Mouse (Mus musculus): ENCODE data around the gene Mob2. TPM values are rescaled to one million over a fixed set of nuclear protein-coding genes. Genes with fewer than 3 reads are reported as not detected.

Mob2 gene
- polyA plus RNA-seq, 1 experiment from 2014 or later: 68.0 TPM

DNA sequence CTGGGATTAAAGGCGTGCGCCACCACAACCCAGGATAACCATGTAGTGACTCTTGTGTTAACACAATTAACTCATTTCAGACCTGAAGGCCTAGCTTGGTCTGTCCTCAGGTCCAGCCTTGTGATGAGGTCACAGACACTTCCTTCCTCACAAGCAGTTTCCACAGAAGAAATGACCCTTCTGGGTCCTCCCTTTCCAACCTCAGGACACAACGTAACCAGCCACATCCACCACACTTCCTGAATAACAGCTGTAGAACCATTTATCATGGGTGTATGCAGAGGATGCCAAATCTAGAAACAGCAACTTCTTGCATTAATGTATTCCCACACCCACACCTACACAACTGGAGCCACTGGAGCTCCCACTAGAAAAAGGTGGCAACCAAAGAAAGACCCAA is 20.1 kb downstream of the Mob2 start:
- 91% methylated on average over 3 of the region's 3 CpGs for WGBS
- no peaks in the 10 kb centered on the region for H3K9me3 ChIP-seq
- H3K4me1 ChIP-seq: peaks cover 9% of the 10 kb centered on the region; the same call in 1 of the 2 replicates
- H3K27ac ChIP-seq (replicated peaks): no peak overlapping the region
- H3K36me3 ChIP-seq (replicated peaks): 0 out of 2 replicates have a peak, but pooled peaks cover 5% of the 10 kb centered on the region
- H3K4me3 ChIP-seq: no peak overlapping the region
- DNase-seq (ENCODE audit: low spot score): no peak
- no peaks in the 10 kb centered on the region for H3K27me3 ChIP-seq (replicated peaks; ENCODE audit: low read depth, poor library complexity, severe bottlenecking)

DNA sequence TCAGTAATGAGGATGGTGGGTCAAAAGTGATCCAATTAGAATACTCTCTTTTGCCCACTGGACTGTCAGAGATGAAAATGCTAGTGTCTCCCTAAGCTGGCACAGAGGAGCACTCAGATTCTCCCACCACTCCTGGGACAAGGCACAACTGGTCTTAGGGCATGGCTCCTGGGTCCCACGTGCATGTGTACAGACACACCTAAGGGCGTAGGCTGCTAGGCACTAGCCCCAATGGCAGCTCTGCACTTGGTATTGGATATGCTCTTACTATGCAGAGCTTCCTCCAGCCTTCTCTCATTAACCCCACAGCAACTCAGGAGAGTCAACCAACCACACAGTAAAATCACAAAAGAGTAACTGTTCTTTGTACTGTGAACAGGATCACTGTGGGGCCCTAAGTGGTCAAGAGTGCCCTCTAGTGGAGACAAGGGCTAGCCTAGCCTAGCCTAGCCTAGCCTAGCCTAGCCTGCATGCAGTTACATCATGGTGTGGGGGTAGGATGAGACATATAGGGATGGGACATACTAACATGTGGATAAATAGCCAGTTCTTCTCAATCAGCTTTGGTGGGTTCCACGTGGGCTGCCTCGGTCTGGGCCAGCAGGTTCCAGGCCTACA is 23.2 kb downstream of the Mob2 start:
- Histone ChIP-seq H3K9me3 (no peaks in the 10 kb centered on the region), H3K4me1 (0 out of 2 replicates have a peak, but pooled peaks cover 3% of the 10 kb centered on the region), H3K27ac (replicated peaks) (no peak overlapping the region), H3K36me3 (replicated peaks) (no peaks in the 10 kb centered on the region), H3K4me3 (no peak overlapping the region), H3K27me3 (replicated peaks; ENCODE audit: low read depth, poor library complexity, severe bottlenecking) (no peaks in the 10 kb centered on the region)
- 71% methylated on average over 4 of the region's 4 CpGs for WGBS
- peak; percentile 40 for DNase-seq (ENCODE audit: low spot score)

DNA sequence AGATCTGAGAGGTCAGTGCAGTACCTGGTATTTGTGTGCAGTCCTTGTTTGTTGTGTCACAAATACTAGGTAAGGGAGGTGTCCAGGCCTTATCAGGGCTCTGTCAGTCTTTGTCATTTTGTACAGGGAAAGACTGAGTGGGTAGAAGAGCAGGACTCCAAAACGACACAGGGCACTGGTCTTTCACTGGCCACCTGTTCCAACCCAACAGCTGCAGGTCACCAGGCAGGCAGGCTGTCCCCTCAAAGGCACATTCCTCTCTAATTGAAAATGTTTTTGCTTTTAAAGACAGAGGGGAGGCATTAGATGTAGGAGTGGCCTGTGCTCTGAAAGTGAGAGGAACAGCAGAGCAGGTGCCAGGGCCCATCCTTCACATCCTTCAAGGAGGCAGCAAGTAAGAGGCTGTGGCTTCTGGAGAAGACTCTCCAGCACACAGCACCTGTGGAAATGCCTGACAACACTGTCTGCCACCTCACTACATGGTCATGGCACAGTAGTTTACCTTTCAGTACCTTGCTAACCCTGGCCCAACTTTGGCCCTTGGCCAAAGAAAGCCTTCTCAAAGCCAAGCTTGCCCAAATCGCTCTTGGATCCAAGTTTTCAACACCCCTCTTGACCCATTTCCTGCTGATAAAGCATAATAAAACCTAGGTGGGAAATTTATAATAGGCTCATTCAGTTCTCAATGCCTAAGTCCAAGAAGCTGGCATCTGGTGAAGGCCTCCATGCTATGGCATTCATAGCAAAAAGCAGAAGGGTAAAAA is 25.6 kb downstream of the Mob2 start:
- 73% methylated on average over 2 of the region's 2 CpGs for WGBS

DNA sequence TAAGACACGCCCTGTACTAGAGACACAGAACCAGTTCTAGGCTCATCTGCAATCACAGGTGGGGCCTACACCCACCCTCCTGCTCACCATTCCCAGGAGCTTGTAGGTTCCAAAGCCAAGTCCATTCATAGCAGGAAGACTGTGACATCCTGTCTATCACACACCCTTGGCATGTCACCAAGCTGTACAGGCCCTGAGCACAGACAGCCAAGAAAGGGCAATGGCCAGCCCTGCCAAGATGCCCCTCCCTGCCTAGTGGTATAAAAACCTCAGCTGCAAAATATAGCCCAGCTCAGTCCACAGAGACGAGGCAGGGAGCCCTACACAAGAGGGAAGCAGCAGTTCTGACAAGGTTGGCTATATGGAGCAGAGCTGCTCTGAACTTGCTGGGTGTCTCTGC is 26.7 kb downstream of the Mob2 start:
- WGBS: 87% methylated on average over 2 of the region's 2 CpGs
- DNase-seq (ENCODE audit: low spot score): no peak
- 0 out of 2 replicates have a peak, but pooled peaks cover 3% of the 10 kb centered on the region for H3K4me1 ChIP-seq
- no peaks in the 10 kb centered on the region for H3K27me3 ChIP-seq (replicated peaks; ENCODE audit: low read depth, poor library complexity, severe bottlenecking)
- H3K27ac ChIP-seq (replicated peaks): no peak overlapping the region
- H3K4me3 ChIP-seq: no peak overlapping the region
- no peaks in the 10 kb centered on the region; the same call in 1 of the 2 replicates for H3K36me3 ChIP-seq (replicated peaks)
- H3K9me3 ChIP-seq: no peaks in the 10 kb centered on the region

More for the DNA sequence above, 25.6 kb downstream of the Mob2 start:
- Histone ChIP-seq H3K9me3 (no peaks in the 10 kb centered on the region), H3K27me3 (replicated peaks; ENCODE audit: low read depth, poor library complexity, severe bottlenecking) (no peaks in the 10 kb centered on the region), H3K4me1 (0 out of 2 replicates have a peak, but pooled peaks cover 3% of the 10 kb centered on the region), H3K27ac (replicated peaks) (no peak overlapping the region), H3K4me3 (no peak overlapping the region), H3K36me3 (replicated peaks) (no peaks in the 10 kb centered on the region; the same call in 1 of the 2 replicates)
- DNase-seq (ENCODE audit: low spot score): no peak

DNA sequence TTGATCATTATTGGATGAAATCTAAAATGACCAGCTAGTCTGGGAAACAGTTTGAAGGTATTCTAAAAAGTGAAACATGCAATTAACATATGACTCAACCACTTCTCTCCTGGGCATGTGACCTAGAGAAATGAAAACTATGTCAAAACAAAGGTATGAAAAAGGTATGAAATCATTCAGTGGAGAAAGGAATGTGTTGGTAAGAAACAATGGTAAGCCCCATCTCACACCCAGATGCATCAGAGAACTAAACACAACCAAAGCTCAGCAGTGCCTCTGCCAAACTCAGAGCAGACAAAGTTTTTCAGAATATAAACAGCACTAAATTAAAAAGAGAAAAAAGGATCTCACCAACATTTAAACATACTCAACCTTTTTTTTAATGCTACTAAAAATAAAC is 30.8 kb downstream of the Mob2 start:
- no peak overlapping the region for H3K4me3 ChIP-seq
- no peaks in the 10 kb centered on the region for H3K27me3 ChIP-seq (replicated peaks; ENCODE audit: low read depth, poor library complexity, severe bottlenecking)
- no peak overlapping the region for H3K27ac ChIP-seq (replicated peaks)
- H3K9me3 ChIP-seq: no peaks in the 10 kb centered on the region
- H3K36me3 ChIP-seq (replicated peaks): no peaks in the 10 kb centered on the region; the same call in 1 of the 2 replicates
- H3K4me1 ChIP-seq: peaks cover 12% of the 10 kb centered on the region
- DNase-seq (ENCODE audit: low spot score): no peak

DNA sequence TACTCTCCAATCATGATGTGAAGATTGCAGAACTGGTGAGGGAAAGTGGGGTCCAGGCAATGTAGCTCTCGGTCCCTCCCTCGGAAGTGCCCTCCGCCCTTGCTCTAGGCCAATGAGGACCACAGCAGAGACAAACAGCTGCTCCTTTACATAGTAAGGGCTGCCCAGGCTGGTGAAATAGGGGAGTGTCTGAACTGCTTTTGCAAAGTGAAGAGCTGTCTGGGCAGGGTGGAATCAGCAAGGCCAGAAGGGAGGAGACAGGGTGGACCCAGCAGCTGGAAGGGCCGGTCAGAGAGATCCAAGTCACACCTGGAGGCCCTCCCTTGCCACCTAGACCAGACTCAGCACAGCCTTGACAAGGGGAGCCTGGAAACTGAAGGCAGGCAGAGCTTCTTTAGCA is 34.9 kb downstream of the Mob2 start:
- WGBS: 82% methylated on average over 4 of the region's 4 CpGs
- Histone ChIP-seq H3K4me1 (peaks cover 18% of the 10 kb centered on the region), H3K4me3 (no peak overlapping the region), H3K36me3 (replicated peaks) (no peaks in the 10 kb centered on the region; the same call in 1 of the 2 replicates), H3K27me3 (replicated peaks; ENCODE audit: low read depth, poor library complexity, severe bottlenecking) (no peaks in the 10 kb centered on the region), H3K9me3 (no peaks in the 10 kb centered on the region), H3K27ac (replicated peaks) (no peak overlapping the region)
- no peak for DNase-seq (ENCODE audit: low spot score)

DNA sequence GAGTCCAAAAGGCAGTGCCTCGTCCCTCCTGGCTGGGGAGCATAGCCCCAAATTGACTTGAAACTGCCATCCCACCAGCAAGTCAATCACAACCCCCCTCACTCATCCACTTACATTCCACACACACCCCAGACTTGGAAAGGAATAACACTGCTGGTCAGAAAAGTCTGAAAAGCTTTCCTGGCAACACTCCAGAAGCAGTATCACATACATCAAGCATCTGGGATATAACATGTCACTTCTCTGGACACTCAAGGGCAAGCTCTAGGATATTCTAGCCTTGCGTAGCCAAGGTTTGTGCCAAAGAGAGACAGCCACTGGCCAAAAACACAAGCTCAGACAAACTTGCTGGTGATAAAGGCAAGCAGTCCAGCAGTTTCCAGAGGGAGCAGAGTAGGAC is 35.7 kb downstream of the Mob2 start:
- H3K4me3 ChIP-seq: no peak overlapping the region
- H3K9me3 ChIP-seq: no peaks in the 10 kb centered on the region
- DNase-seq (ENCODE audit: low spot score): no peak
- no peaks in the 10 kb centered on the region; the same call in 1 of the 2 replicates for H3K36me3 ChIP-seq (replicated peaks)
- WGBS: 85% methylated on average over 2 of the region's 2 CpGs
- no peaks in the 10 kb centered on the region for H3K27me3 ChIP-seq (replicated peaks; ENCODE audit: low read depth, poor library complexity, severe bottlenecking)
- peaks cover 24% of the 10 kb centered on the region for H3K4me1 ChIP-seq
- no peak overlapping the region for H3K27ac ChIP-seq (replicated peaks)

DNA sequence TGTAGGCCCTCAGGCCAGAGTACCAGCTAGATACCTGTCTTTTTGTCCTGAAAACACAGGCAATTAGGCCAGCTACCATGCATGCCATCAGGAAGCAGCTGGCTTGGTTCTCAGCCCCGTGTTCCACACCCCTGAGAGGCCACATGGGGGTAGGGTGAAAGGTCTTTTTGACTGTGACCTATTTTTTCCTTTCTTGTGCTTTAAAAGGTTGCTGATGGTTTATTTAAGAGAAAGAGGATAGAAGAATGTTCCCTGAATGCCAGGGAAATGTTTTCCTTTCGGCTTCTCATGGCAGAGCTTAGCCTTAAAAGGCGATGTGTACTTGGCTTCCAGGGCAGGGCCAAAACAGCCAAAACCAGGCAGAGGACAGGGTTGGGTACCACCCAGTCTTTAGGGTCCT is 40.0 kb downstream of the Mob2 start:
- 58% methylated on average over 3 of the region's 3 CpGs for WGBS

DNA sequence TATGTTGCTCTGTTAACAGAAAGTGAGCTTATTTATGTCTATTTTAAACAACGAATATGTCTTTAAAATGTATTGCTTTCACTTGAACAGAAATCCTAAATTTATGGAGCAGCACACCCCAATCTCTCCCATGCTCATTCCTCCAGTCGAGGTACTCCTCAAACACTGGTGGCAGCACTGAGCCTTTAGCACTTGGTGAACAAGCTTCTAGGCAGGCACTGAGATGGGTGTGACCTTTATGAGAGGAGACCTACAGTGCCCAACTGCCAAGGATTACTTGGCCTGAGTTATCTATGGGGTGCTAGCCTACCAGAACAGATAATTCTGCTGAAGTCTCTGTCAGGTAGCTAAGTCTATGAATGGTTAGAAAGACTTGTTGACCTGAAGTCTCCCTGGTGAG is 41.2 kb downstream of the Mob2 start:
- H3K27ac ChIP-seq (replicated peaks): no peak overlapping the region
- WGBS: 49% methylated on average over 2 of the region's 2 CpGs

More for the DNA sequence above, 40.0 kb downstream of the Mob2 start:
- Histone ChIP-seq H3K27ac (replicated peaks) (no peak overlapping the region), H3K36me3 (replicated peaks) (peaks cover 4% of the 10 kb centered on the region), H3K9me3 (no peaks in the 10 kb centered on the region), H3K27me3 (replicated peaks; ENCODE audit: low read depth, poor library complexity, severe bottlenecking) (no peaks in the 10 kb centered on the region), H3K4me1 (peaks cover 37% of the 10 kb centered on the region), H3K4me3 (no peak overlapping the region)
- DNase-seq (ENCODE audit: low spot score): no peak

DNA sequence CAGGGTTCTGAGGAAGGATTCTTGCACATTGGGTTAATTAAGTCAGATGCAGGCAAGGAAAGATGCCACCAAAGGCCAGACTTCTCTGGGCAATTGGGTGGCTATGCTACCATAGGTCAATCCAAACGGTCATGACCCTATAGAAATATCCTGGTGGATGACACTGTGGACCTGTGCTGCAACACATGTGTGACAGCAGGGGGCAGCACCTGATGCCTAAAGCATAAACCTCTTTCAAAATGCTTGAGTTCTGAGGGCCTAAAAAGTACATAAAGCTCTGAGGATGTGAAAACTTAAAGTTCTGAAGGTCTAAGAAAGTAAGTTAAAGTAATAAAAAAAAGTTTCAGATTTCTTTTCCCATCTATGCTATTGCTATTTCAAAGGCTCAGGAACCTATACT is 44.3 kb downstream of the Mob2 start:
- H3K27me3 ChIP-seq (replicated peaks; ENCODE audit: low read depth, poor library complexity, severe bottlenecking): no peaks in the 10 kb centered on the region
- 68% methylated on average over 1 of the region's 1 CpGs for WGBS
- peaks cover 29% of the 10 kb centered on the region for H3K4me1 ChIP-seq
- no peak overlapping the region for H3K27ac ChIP-seq (replicated peaks)
- H3K9me3 ChIP-seq: no peaks in the 10 kb centered on the region
- DNase-seq (ENCODE audit: low spot score): peak; percentile 34
- no peak overlapping the region for H3K4me3 ChIP-seq
- peaks cover 44% of the 10 kb centered on the region for H3K36me3 ChIP-seq (replicated peaks)

More for the DNA sequence above, 41.2 kb downstream of the Mob2 start:
- Histone ChIP-seq H3K9me3 (no peaks in the 10 kb centered on the region), H3K4me3 (no peak overlapping the region), H3K27me3 (replicated peaks; ENCODE audit: low read depth, poor library complexity, severe bottlenecking) (no peaks in the 10 kb centered on the region), H3K36me3 (replicated peaks) (peaks cover 16% of the 10 kb centered on the region), H3K4me1 (peaks cover 29% of the 10 kb centered on the region)
- DNase-seq (ENCODE audit: low spot score): no peak

DNA sequence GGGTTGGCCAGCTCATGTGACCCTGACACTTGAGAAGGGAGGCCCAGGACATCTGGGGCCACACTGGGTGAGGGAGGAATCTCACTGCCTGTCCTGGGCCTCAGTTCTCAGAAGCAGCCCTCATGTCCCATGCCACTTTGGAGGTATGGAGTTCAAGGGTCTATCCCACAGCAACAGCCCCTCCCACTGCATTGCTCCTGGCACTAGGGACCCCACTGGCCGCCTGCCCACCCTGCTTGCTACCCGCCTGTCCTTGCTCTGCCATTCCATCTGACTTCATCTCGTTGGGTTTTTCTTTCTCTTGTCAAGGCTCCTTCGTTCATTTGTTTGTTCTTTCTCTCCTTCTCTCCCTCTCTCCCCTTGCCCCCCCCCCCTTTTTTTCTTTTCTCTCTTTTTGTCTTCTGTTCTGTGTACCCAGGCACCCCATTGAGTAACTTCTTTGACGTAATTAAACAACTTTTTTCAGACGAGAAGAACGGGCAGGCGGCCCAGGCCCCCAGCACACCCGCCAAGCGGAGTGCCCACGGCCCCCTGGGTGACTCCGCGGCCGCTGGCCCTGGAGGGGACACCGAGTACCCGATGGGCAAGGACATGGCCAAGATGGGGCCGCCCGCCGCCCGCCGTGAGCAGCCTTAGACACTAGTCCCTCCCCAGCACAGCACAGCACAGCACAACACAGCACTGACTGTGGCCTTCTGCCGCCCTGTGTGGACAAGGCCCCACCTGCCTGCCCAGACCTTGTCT is 59.1 kb downstream of the Mob2 start:
- 0 out of 2 replicates have a peak, but pooled peaks cover 3% of the 10 kb centered on the region for H3K4me1 ChIP-seq
- no peak for DNase-seq (ENCODE audit: low spot score)
- H3K27ac ChIP-seq (replicated peaks): no peak overlapping the region
- no peak overlapping the region for H3K4me3 ChIP-seq
- no peaks in the 10 kb centered on the region for H3K9me3 ChIP-seq
- no peaks in the 10 kb centered on the region for H3K27me3 ChIP-seq (replicated peaks; ENCODE audit: low read depth, poor library complexity, severe bottlenecking)
- H3K36me3 ChIP-seq (replicated peaks): peaks cover 69% of the 10 kb centered on the region
- 83% methylated on average over 22 of the region's 22 CpGs for WGBS

DNA sequence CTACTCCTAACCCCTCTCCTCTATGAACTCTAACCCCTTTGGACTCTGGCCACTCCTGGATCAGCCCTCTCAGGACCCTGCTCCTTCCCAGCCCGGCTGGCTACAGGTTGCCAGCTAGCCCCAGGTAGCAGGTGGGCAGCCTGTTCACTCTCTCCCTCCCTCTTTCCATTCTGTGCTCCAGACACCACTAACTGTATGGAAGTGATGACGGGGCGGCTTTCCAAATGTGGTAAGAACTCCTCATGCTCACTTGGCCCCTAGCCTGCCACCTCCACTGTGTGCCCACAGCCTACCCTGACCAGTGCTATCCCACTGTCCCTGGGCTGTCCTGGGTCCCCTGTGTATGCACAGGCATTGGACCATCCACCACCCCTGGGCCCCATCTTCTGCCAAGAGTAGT is 60.2 kb downstream of the Mob2 start:
- peaks cover 69% of the 10 kb centered on the region for H3K36me3 ChIP-seq (replicated peaks)
- DNase-seq (ENCODE audit: low spot score): no peak
- no peaks in the 10 kb centered on the region for H3K27me3 ChIP-seq (replicated peaks; ENCODE audit: low read depth, poor library complexity, severe bottlenecking)
- WGBS: 88% methylated on average over 3 of the region's 3 CpGs
- no peak overlapping the region for H3K4me3 ChIP-seq
- H3K9me3 ChIP-seq: no peaks in the 10 kb centered on the region
- H3K4me1 ChIP-seq: 0 out of 2 replicates have a peak, but pooled peaks cover 3% of the 10 kb centered on the region
- no peak overlapping the region for H3K27ac ChIP-seq (replicated peaks)

Measured in embryonic facial prominence, embryonic 10.5 days (tissue).